Mouse (Mus musculus) bone marrow, adult 2 months (tissue): ENCODE measurements around the gene Gm10772.
"Not testable (repeated sequence)": the region's sequence is repeated elsewhere in the genome, so short reads cannot be mapped to it uniquely, and the experiment has no call there.

Experiments used
- CTCF ChIP-seq: fragments of 200-500 bp; IDR thresholded peaks from 2 replicates; pipeline ENCODE4 v1.5.1; 2011; ENCODE audit warnings: low read length, control low read depth; ENCODE audit not compliant: control insufficient read depth, insufficient read depth
- POLR2A ChIP-seq: fragments of 200-500 bp; IDR thresholded peaks from 2 replicates; pipeline ENCODE4 v1.6.1; 2011; ENCODE audit warnings: low read depth, mild to moderate bottlenecking, control low read depth, low read length, borderline replicate concordance; ENCODE audit not compliant: control insufficient read depth

- TF ChIP-seq CTCF, POLR2A: not testable (repeated sequence)
These were observed 35.8 kb upstream of the Gm10772 start for GRCm38 (mm10) chr13:66263141-66263540.
